Mouse (Mus musculus): ENCODE results near the gene Aplp1.

- TF ChIP-seq CTCF (IDR thresholded peaks at IDR 0.05; ENCODE audit: control insufficient read depth, insufficient read depth, low read length) (no peak), POLR2A (IDR thresholded peaks at IDR 0.05; ENCODE audit: borderline replicate concordance, control insufficient read depth, low read depth, low read length) (no peak)
Observed at GRCm38 (mm10) chr7:30457629-30458330, 12.4 kb upstream of the Aplp1 start, which contains the start of the genes Kirrel2 and Nphs1.
